Mouse (Mus musculus) stomach, embryonic 14.5 days (tissue): Measurements from ENCODE around the gene Pcnx3. TPM values are rescaled to one million over a fixed set of nuclear protein-coding genes. Genes with fewer than 3 reads are reported as not detected.

Experiments
- ATAC-seq: fragments of 200-750 bp; cut with Nextera tagmentation; 2 replicates; pipeline ENCODE4 v1.8.0; 2017; ENCODE audit warnings: low read depth, moderate TSS enrichment; ENCODE audit not compliant: insufficient number of reproducible peaks, insufficient read depth, low FRiP score
- H3K27ac ChIP-seq: fragments of 300-500 bp; sonication (generic); 2 replicates; pipeline ENCODE4 v1.5.1; 2014; ENCODE audit warnings: mild to moderate bottlenecking, low read length, moderate library complexity, mixed read lengths
- H3K27me3 ChIP-seq: fragments of 300-500 bp; sonication (generic); 2 replicates; pipeline ENCODE4 v1.6.1; 2014; ENCODE audit warnings: low read length, control low read depth, mixed read lengths; ENCODE audit not compliant: control insufficient read depth, insufficient read depth
- H3K36me3 ChIP-seq: fragments of 300-500 bp; sonication (generic); 2 replicates; pipeline ENCODE4 v1.6.1; 2014; ENCODE audit warnings: mild to moderate bottlenecking, control low read depth, low read length, moderate library complexity, mixed read lengths; ENCODE audit not compliant: control insufficient read depth, insufficient read depth
- H3K4me1 ChIP-seq: fragments of 300-500 bp; sonication (generic); 2 replicates; pipeline ENCODE4 v1.6.1; 2014; ENCODE audit warnings: low read length, control low read depth, mixed read lengths; ENCODE audit not compliant: control insufficient read depth, insufficient read depth
- H3K4me2 ChIP-seq: fragments of 300-500 bp; sonication (generic); replicated peaks from 2 replicates; pipeline ENCODE4 v1.6.1; 2014; ENCODE audit warnings: low read depth, low read length, control low read depth
- H3K4me3 ChIP-seq: fragments of 300-500 bp; sonication (generic); 2 replicates; pipeline ENCODE4 v1.5.1; 2014; ENCODE audit warnings: low read depth, low read length, control low read depth
- H3K9ac ChIP-seq: fragments of 300-500 bp; sonication (generic); replicated peaks from 2 replicates; pipeline ENCODE4 v1.6.1; 2014; ENCODE audit warnings: low read depth, mild to moderate bottlenecking, control low read depth, low read length, moderate library complexity, mixed read lengths
- H3K9me3 ChIP-seq: fragments of 300-500 bp; sonication (generic); 2 replicates; pipeline ENCODE4 v1.6.1; 2016; ENCODE audit warnings: low read depth, low read length, control low read depth; ENCODE audit not compliant: control insufficient read depth
- WGBS: fragments of 180-500 bp; shearing (Covaris S2); extraction: QIAGEN DNeasy Blood & Tissue Kit; methylation state at CpG from one replicate; pipeline ENCODE4 v1.1.7; 2014; 5-methylcytosine and 5-hydroxymethylcytosine counted together
- polyA plus RNA-seq: library from polyadenylated mRNA; unstranded; fragments of >200 nt; fragmentation: Nextera tagmentation; extraction: Ambion mirVana; gene quantifications from 2 replicates; pipeline ENCODE4 v1.2.1, GENCODE M21; 2014

Pcnx3 gene
- polyA plus RNA-seq, 1 experiment from 2014 or later = 32.1 TPM

DNA sequence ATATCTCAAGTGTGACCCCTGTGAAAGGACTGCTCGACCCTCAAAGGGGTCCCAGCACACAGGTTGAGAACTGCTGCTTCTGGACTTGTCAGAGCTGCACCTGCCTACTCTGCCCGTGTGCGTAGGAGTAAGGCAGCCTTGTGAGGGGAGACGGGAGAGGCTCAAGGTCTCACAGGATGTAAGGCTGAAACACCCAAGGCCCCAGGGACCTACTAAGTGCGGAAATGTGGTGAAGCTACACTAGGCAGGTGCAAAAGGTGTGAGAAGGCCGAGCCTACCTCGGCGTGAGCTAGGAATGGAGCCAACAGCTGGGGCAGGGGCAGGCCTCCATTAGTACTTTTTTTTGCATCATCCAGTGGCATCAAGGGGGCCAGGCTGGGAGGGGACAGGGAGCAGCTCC is 26.4 kb downstream of the Pcnx3 start:
- WGBS = 74% methylated on average over 8 of the region's 8 CpGs
- peaks cover 29% of the 10 kb centered on the region for H3K36me3 ChIP-seq
- ATAC-seq = no peak
- no peaks in the 10 kb centered on the region for H3K9me3 ChIP-seq
- no peaks in the 10 kb centered on the region for H3K27me3 ChIP-seq
- H3K4me2 ChIP-seq = peak overlapping the region; percentile 68
- peaks cover 22% of the 10 kb centered on the region; the same call in 1 of the 2 replicates for H3K4me1 ChIP-seq
- peak overlapping the region; percentile 93; the same call in 1 of the 2 replicates for H3K27ac ChIP-seq
- peak overlapping the region; percentile 48 for H3K4me3 ChIP-seq
- peak overlapping the region; percentile 39; the same call in 1 of the 2 replicates for H3K9ac ChIP-seq

DNA sequence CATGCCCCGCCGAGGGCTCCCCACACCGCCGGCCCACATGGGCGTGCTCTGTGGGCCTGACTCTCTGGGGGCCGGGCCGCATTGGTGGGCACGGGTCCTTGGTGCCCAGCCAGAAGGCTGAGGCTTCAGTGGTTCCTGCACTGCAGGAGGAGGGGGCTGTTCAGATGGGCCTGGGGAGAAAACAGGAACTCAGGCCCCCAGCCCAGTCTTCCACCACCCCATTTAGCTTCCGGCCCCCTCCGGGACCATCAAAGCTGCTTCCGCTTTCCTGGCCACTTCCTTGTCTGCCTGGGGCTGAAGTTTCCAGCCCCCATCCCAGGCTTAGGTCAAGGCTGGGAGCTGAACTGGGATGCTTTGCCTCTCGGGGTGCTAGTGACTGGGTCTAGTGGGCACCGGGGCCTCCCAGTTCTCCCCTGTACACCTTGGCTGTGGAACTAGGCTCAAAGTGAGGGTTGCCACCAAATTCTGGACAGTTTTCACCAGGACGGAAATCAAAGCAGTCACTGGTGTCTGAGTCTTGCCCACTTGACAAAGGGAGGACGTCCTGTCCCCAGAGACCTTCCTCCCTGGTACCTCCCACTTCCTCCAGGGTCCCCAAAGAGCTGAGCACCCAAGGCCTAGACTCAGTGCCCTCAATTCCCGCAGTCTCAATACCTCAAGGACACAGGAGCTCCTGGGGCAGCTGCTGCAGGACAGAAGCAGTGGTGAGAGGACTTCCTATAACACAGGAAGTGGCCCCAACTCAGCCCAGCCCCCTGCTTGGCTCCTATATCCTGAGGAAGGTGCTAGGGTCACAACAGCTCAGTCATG is 27.6 kb downstream of the Pcnx3 start:
- ATAC-seq = no peak
- H3K36me3 ChIP-seq = peaks cover 20% of the 10 kb centered on the region
- 0 out of 2 replicates have a peak overlapping the region, but pooled peaks have one; percentile 9 for H3K4me3 ChIP-seq
- H3K4me2 ChIP-seq = peak overlapping the region; percentile 68
- no peaks in the 10 kb centered on the region for H3K9me3 ChIP-seq
- no peaks in the 10 kb centered on the region for H3K27me3 ChIP-seq
- H3K9ac ChIP-seq = no peak overlapping the region
- 86% methylated on average over 16 of the region's 16 CpGs for WGBS
- H3K4me1 ChIP-seq = peaks cover 22% of the 10 kb centered on the region; the same call in 1 of the 2 replicates
- no peak overlapping the region for H3K27ac ChIP-seq

DNA sequence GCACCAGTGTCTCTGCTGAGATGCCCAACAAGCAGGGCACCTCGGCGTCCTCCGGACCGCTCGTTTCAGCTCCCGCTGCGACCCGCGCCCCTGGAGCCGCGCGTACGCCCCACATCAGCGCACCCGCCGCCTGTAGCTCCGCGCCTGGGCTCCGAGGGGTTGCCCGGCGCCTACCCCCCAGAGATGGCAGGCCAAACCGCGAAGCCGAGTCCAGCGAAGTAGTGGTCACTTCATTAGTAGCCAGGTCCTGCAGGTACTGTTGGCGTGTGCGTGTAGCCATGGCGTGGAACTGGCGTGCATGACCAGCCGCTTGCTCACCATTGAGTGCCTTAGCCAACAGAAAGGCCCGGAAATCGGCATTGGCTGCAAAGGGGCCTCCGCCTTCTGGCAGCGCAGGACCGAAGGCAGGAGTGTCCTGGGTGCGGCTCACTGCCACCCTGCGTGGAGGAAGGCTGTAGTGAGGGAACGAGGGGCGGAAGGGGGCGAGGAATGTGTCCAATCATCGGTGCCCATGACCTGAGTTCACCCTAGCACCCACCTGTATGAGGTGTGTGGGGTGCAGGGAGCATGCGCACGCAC is 33.9 kb downstream of the Pcnx3 start:
- WGBS = 16% methylated on average over 43 of the region's 43 CpGs
- ATAC-seq = no peak
- H3K4me3 ChIP-seq = peak overlapping the region; percentile 38

DNA sequence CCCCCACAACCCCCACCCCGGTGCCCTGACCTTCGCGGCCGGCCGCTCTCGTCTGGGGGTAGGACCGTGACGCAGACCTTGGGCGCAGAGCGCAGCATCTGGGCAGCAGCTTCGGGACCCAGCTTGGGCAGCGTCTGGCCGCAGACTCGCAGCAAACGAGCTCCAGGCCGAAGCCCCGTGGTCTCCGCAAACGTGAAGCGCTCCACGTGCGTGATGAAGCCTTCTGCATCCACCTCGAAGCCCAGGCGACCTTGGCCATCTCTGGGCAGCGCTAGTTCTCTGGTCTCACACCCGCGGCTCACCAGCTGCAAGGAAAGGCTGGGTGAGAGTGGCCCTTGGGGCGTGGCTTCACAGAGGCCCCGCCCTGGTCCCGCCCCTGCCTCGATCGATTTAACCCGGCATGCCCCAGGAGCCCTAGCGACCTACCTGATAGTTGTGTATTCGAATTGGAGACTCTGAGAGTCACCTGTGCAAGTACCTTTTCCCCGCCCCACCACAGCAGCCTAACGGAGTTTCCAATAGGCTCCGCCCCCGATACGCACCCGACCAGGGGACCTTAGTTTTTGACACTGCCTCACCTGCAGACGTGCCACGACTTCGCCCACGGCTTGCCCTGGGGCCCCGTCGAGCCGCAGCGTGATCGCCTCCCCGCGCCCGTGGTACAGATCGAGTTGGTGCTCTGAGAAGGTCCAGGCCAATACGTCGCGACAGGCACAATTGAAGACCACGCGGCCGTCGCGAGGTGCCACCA is 34.6 kb downstream of the Pcnx3 start:
- 12% methylated on average over 62 of the region's 62 CpGs for WGBS
- H3K9me3 ChIP-seq = no peaks in the 10 kb centered on the region
- H3K9ac ChIP-seq = peak overlapping the region; percentile 28; the same call in 1 of the 2 replicates
- peaks cover 12% of the 10 kb centered on the region for H3K4me1 ChIP-seq
- peak overlapping the region; percentile 73 for H3K4me2 ChIP-seq
- H3K36me3 ChIP-seq = peaks cover 14% of the 10 kb centered on the region; the same call in 1 of the 2 replicates
- peak; percentile 66 for ATAC-seq
- peak overlapping the region; percentile 38 for H3K4me3 ChIP-seq
- H3K27ac ChIP-seq = no peak overlapping the region
- no peaks in the 10 kb centered on the region for H3K27me3 ChIP-seq

More for the DNA sequence above, 33.9 kb downstream of the Pcnx3 start:
- Histone ChIP-seq H3K4me1 (peaks cover 9% of the 10 kb centered on the region), H3K36me3 (peaks cover 15% of the 10 kb centered on the region; the same call in 1 of the 2 replicates), H3K9me3 (no peaks in the 10 kb centered on the region), H3K27ac (no peak overlapping the region), H3K4me2 (peak overlapping the region; percentile 73), H3K27me3 (no peaks in the 10 kb centered on the region), H3K9ac (no peak overlapping the region)

DNA sequence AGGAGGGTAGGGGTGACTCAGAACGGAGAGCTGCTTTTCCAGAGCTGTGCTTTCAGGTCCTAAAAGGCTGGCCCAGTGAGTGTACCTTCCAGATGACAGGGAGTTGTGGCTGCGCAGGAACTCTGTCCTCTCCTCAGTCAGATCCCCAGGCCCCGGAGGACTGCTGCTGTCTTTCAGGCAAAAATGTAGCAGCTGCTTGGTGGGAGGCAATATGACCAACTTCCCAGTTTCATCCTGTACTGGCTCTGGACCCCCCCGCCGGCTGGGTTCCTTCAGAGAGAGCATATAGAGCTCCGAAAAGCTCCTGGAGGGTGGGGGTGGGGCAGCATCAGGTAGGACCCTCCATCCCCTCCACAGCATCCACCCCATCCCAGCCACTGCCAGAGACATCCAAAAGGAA is 36.1 kb downstream of the Pcnx3 start:
- no peak for ATAC-seq
- no peak overlapping the region for H3K9ac ChIP-seq

DNA sequence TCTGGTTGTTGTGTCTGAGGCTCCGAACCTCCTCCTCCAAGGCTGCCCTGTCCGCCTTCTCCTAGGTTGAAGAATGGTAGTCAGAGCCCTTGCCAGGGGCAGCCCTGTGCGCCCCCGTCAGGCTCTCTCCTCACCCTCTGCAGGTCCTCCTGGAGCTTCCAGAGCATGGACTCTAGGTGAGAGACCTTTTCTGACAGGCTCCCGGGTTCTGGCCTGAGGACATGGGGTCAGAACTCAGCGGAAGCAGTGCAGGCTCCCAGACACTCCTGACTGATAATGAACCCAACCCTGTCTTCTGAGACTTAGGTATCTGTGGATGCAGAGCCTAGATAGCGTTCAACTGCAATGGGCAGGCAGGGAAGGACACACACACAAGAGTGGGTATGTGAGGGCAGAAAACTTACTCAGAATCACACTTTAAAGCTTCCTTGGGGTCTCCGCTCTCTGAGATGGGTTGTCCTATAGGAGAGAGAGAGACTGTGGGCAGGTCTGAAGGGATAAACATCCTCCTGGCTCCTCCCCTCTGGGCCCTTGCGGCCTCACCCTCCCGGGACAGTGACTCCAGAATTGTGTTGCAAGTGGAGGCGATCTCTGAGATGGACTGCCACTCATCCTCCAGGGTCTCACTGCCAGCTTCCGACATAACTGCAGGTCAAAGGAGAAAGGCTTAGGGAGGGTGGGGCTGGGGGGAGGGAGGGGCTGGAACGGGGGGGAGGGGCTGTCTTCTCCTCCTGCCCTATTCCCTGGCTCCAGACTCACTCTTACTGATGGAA is 37.0 kb downstream of the Pcnx3 start:
- Histone ChIP-seq H3K4me3 (no peak overlapping the region), H3K36me3 (peaks cover 23% of the 10 kb centered on the region), H3K9ac (no peak overlapping the region), H3K27ac (no peak overlapping the region), H3K4me2 (no peak overlapping the region), H3K27me3 (no peaks in the 10 kb centered on the region), H3K4me1 (peaks cover 13% of the 10 kb centered on the region), H3K9me3 (no peaks in the 10 kb centered on the region)
- 67% methylated on average over 13 of the region's 13 CpGs for WGBS
- no peak for ATAC-seq

More for the DNA sequence above, 36.1 kb downstream of the Pcnx3 start:
- WGBS = 81% methylated on average over 6 of the region's 6 CpGs
- Histone ChIP-seq H3K36me3 (peaks cover 14% of the 10 kb centered on the region; the same call in 1 of the 2 replicates), H3K9me3 (no peaks in the 10 kb centered on the region), H3K4me1 (peaks cover 13% of the 10 kb centered on the region), H3K27ac (no peak overlapping the region), H3K4me2 (no peak overlapping the region), H3K4me3 (no peak overlapping the region), H3K27me3 (no peaks in the 10 kb centered on the region)

DNA sequence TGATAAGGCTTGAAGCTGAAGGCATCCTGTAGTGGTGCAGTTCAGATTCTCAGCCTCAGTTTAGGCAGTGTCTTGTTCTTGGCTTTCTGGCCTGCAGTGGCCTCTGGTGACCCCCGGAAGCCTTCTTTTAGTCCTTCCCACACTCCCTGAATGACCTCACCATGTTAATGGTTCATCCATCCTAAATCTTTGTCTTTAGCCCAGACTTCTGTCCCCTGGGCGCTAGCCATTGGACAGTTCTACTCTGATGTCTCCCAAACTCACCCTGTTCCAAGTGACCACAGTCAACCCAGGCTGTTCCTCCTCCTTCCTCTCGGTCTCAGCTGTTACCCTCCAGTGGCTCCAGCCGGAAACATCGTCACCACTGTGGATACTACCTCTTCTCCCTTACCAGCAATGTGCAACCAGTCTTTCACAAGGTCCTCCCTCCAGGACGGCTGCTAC is 39.4 kb downstream of the Pcnx3 start:
- peak; percentile 23; the same call in 1 of the 2 replicates for ATAC-seq
- Histone ChIP-seq H3K4me2 (peak overlapping the region; percentile 54), H3K9ac (peak overlapping the region; percentile 12; the same call in 1 of the 2 replicates), H3K4me1 (peaks cover 9% of the 10 kb centered on the region), H3K9me3 (no peaks in the 10 kb centered on the region), H3K4me3 (peak overlapping the region; percentile 22), H3K27me3 (no peaks in the 10 kb centered on the region), H3K27ac (peak overlapping the region; percentile 86; the same call in 1 of the 2 replicates), H3K36me3 (peaks cover 45% of the 10 kb centered on the region)
- 65% methylated on average over 6 of the region's 6 CpGs for WGBS
